Mouse (Mus musculus): Measurements from ENCODE around the gene Aifm1.

The Aifm1 gene

DNA sequence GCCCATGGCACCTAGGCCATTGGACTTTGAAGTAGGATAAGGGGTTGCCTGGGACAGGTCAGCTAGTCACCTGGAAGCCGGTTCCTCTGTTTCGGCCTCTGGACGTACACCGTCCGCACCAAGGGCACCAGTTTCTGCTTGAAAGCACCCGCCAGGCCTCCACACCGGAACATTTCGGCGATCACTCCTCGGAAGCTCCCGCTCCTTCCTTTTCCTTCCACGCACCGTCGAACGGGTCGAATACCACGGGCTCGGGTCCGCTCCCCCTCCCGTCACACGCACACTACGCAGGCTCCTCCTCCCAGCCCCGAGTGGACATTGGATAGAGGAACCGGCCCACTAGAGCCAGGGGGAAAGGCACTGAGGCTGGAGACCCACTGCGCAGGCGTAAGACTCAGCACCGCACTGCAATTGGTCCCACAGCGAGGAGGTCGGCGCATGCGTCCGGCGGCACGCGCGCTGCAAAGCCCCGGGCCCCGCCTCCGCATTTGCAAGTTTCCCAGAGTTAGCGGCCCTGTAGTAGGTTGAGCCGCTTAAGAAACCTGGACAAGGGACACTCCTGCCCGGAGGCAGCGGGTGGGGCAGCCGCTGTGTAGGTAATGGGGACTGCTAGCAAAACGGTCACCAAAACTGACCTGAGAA lies at the start of gene Aifm1:
Aifm1 (minus strand) TSS at position 398 of the 642 bp plus-strand sequence.
- peak; percentile 95 for DNase-seq

DNA sequence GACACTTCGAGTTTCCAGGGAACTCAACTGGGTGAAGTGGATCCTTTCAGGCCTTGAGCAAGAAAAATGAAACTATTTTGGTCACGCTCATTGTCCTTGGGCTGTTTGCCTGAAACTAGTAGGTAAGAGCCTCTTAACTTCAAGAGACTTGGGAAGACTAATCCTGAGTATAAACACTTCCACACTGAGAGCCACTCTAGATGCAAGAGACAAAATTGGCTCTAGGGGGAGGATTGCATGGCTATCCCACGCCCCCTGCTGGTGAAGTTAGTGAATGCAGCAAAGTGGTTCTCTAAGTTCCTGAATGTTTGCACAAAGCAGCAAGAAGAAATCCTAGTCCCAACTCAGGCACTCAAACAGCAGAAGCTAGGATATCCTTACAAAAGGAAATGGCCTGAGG lies 18.8 kb upstream of the Aifm1 start:
- DNase-seq, result peak; percentile 69

GRCm38 (mm10) chrX:48526435-48526834 lies 13.1 kb upstream of the Aifm1 start:
- DNase-seq, result no peak

- no peak for DNase-seq
Measured at GRCm38 (mm10) chrX:48525866-48526265, 12.5 kb upstream of the Aifm1 start.

DNA sequence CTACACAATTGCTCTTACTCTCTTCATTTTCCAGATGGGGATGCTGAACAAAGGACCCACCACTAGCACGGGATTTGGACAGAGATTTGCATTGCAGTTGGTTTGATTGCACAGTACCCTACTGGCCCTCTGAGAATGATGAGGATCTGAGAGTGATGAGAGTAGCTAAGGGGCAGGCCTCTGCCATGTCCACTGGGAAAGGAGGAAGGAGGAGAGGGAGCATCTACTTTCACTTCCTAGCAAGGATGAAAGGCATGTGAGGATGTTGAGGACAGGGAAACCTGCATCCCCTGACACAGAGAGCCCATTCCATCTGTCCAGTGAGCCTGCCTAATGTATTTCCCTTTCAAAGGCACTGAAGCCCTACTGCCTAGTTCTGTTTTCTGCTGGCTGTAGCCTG lies 12.0 kb upstream of the Aifm1 start:
- DNase-seq, result no peak

- no peak for DNase-seq
Measured at GRCm38 (mm10) chrX:48523512-48523911, 10.1 kb upstream of the Aifm1 start.

GRCm38 (mm10) chrX:48521651-48522050 lies 8.3 kb upstream of the Aifm1 start:
- DNase-seq, result no peak

DNA sequence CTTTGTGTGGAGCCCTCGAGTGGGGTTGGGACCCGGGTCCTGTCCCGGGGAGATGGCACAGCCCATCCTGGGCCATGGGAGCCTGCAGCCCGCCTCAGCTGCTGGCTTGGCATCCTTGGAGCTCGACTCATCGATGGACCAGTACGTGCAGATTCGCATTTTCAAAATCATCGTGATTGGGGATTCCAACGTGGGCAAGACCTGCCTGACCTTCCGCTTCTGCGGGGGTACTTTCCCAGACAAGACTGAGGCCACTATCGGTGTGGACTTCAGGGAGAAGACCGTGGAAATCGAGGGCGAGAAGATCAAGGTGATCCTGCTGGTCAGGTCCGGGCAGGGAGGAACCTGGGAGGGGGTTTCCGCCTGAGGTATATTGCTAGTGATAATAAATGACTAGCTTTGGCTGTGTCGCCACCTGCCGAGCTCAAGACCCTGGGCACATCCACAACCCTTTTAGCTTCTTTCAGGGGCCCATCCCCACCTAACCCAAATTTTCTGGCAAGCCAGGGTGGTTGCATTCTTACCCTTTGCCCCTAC lies 6.3 kb upstream of the Aifm1 start:
- DNase-seq, result no peak

GRCm38 (mm10) chrX:48518808-48519548 lies 5.6 kb upstream of the Aifm1 start, which contains the start of gene Rab33a:
Gene Rab33a, plus strand, starts transcription at chrX:48519285.
- no peak for DNase-seq

DNA sequence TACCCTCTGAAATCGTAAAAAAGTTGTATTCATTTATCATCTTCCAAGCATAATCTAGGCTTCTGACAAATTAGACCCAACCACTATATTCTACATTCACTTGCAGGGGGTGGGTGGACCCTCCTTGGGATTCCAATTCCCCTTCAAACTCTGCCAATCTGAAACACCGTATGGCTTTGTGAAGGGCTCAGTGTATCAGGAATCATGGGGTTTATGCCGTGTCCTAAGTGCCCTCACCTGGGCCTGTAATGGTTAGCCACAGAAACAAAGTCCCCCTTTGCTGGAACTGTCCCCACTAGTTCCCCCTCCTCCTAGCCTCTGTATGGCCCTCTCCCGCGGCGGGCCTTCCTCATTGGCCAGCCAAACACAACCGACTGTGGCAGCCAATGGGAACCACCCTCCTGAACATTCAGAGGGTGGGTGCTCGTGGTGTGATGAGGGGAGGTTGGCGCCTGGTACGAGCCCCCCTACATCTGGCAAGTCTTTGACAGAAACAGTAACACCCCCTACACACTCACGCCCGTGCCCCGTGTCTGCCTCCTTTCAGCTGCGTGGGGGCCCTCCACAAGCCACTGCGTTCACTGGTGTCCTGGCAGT lies 4.9 kb upstream of the Aifm1 start:
- no peak for DNase-seq

- DNase-seq, result no peak
Measured at GRCm38 (mm10) chrX:48513824-48514223, 461 bp upstream of the Aifm1 start.

DNA sequence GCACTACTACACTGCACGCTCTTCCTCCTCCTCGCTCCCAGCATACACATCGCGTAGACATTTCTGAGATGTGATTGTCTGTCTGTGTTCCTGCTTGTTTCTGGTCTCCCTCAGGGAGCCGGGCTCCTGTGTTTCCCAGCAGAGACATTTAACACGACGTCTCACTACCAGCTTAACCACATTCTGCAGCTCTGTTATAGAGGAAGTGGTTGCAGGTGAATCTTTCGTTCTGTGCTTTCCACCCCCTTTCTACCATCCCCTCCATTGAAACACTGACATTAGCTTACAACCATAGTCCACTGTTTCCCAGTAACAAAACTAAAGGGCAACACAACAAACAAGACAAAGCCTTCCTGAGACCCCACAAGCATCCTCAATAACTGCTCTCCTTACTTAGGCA lies 19.6 kb downstream of the Aifm1 start:
- no peak for DNase-seq

DNA sequence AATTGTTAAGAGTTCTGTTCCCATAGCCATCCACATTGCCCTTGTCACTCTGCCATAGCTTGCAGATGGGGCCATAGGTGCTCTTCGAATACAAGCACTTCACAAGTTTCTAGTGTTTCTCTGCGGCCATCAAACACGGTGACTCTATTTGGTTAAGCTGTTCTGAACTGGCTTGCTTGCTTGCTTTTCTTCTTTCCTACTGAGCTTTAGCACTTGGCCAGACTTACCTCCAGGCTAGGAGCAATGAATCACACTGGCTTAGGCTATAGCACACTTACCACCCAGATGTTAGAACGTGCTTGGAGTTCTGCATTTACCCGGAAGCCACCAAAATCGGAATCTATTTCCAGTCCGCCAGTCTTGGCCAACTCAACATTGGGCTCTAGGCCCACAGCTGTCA lies 31.7 kb downstream of the Aifm1 start:
- DNase-seq, result no peak

DNA sequence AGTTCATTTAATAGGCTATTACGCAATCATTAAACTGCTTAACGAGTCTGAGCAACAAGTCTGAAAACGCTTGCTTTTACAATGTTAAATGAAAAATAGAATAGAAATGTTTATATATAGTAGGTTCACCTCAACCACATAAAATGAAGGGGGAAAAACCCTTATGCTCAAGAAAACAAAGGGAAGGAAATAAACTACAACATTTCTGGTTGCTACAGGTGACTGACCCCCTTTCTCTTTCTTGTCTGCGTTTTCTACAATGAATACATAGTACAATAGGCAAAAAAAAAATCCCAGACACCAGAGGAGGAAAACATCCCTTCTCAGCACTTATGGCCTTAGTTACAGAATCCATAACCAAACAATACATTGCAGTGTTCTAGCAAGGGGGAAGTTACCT lies 32.3 kb downstream of the Aifm1 start:
- no peak for DNase-seq

- no peak for DNase-seq
Measured at GRCm38 (mm10) chrX:48467355-48467946, 45.9 kb downstream of the Aifm1 start.

DNA sequence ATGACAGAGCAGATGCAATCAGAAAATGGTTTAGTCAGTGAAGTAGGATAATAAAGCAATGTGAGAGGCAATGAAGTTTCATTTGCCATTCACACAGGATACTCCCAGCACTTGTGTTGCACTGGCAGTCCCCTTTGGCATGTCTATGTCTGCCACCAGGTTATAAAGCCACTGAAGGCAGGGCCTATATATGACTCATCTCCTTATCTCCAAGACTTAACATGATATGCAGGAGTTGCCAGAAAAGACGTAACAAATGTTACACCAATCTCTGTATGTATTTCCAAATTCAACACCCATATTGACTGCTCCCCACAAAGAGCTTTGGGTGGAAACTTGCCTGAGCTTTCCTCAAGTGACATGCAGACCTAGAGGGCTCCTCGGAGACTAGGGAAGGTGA lies 47.2 kb downstream of the Aifm1 start:
- DNase-seq, result no peak

DNA sequence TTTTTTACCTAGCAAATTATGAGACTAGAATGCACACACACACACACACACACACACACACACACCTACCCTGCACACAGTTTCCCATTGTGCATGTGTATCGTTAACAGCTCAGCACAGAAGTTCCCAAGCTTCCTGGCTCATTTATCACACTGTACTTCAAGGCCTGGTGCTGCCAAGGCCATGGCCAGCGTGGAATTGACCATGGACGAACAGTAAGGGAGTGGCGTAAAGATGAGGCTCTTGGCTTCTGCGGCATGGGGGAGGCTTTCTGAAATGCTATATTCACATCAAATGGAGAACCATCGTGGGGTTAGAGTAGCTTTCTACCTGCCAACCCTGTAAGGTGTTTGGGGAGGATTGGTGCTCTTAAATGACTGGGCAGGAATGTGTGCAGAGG lies 48.9 kb downstream of the Aifm1 start:
- DNase-seq, result no peak

DNA sequence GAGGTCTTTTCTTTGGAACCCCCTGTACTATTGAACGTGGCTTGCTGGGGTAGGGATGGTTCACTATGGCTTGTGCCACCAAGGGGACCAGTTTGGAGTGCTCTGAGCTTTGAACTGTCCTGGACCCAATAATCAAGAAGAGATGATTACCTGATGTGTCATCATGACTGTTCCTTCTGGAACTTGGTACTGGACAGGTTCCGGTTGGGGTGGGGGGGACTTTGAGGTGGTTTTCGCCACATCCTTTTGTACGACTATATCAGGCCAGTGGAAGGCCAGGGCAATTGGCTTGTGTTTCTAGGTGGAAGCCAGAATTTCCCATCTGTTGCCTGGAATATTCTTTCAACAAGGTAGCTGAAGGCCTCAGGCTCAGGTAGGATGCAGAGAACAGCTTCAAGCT lies 49.7 kb downstream of the Aifm1 start:
- no peak for DNase-seq

GRCm38 (mm10) chrX:48462754-48463507 lies 50.4 kb downstream of the Aifm1 start, which contains the start of gene Elf4:
Gene Elf4, minus strand, starts transcription at chrX:48463132.
- peak; percentile 61 for DNase-seq

- no peak for DNase-seq
Measured at GRCm38 (mm10) chrX:48462297-48462696, 51.1 kb downstream of the Aifm1 start.

DNA sequence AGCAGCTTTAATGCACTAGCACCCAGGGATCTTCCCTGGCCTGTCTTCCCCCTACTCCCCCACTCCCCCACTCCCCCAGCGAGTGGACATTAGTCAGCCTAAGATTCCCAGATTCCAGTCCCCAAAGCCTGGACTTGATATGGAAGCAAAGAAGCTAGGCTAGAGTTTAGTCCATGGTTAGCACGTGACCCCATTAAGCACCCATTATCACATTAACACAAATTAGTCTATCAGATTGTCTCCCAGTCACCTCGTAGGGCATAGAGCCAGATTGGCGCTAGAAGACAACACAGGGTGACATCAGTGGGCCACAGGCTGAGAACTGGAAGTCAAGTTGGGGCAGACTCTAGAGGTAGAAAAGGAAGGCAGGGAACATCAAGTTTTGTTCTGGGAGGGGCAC lies 52.4 kb downstream of the Aifm1 start:
- DNase-seq, result no peak

DNA sequence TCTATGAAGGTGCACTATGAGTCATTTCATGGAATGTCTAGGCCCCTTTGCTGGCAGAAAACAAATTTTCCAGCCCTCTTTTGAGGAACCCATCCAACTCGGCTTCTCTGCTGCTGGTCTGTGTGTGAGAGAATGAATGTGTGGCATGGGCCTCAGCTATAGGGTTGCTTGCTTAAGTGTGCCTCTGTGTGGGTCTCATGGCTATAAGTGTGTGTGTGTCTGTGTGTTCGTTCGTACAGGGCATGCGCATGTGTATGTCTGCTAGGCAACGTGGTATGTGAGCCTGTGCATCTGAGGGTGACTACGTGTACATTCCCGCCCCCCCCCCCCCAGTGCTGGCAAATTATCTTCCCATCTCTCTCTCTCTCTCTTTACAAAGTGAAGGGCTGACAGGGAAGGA lies 52.9 kb downstream of the Aifm1 start:
- DNase-seq, result no peak

- no peak for DNase-seq
Measured at GRCm38 (mm10) chrX:48456956-48457355, 56.4 kb downstream of the Aifm1 start.
